Mouse (Mus musculus) splenic B cell, adult 2 months (primary cell): Measurements from ENCODE around the gene Gsta1.
"Not testable (repeated sequence)": the region's sequence is repeated elsewhere in the genome, so short reads cannot be mapped to it uniquely, and the experiment has no call there.

Source experiments
- DNase-seq: peaks from one replicate; pipeline ENCODE4 v3.0.0-alpha.2; 2011; ENCODE audit warnings: low read depth, low spot score
- H3K27me3 ChIP-seq: 2 replicates; pipeline ENCODE4 v1.6.1; 2012; ENCODE audit warnings: mild to moderate bottlenecking, low read length, moderate library complexity, mixed read lengths; ENCODE audit not compliant: control insufficient read depth, poor library complexity, insufficient read depth, severe bottlenecking
- H3K36me3 ChIP-seq: 2 replicates; pipeline ENCODE4 v1.6.1; 2012; ENCODE audit warnings: mild to moderate bottlenecking, low read length, moderate library complexity, mixed read lengths; ENCODE audit not compliant: control insufficient read depth, poor library complexity, insufficient read depth, severe bottlenecking

The Gsta1 gene

DNA sequence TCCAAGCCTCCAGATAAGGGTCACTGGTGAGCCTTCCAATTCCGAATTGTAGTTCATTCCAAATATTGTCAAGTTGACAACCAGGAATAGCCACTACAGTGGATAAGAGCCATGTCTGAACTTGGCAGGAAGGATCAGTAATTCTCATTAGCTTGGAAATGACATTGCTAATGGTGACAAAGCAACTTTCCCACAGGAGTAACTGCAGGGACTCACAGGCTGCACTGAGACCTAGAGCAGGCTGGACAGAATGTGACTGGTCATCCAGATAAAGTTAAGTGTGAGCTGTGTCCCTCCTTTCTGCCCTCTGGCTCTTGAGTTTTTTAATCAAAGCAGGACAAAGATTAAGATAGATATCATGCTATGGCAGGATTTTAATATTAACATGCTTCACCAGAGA, 58.6 kb downstream of the Gsta1 start:
- not testable (repeated sequence) for H3K27me3 ChIP-seq

DNA sequence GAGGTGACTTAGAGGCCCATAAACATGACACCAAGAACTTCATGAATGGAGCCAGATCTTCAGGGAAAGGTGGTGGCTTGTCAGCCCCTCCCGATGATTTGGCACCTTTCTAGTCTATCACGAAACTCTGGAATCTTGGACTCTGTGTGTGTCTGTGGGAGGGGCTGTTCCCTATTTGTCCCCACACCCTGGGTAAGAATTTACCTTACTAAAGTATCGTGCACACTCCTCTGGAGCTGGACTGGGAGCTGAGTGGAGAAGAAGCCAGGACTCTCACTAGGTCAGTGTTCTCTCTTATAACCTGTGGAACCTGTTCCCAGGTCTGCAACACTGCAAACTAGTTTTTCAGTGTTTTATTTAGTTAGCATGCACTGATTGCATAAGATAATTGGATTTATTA, 59.3 kb downstream of the Gsta1 start, which contains the start of gene Gm10639:
Gm10639 (plus strand) TSS at position 201 of the 400 bp plus-strand sequence.
- not testable (repeated sequence) for H3K27me3 ChIP-seq, H3K36me3 ChIP-seq, DNase-seq

More for the DNA sequence above, 58.6 kb downstream of the Gsta1 start:
- DNase-seq, H3K36me3 ChIP-seq: not testable (repeated sequence)
